ENCODE assay signal across 8 mouse cellular contexts in genomic region chr5:138255353-138256093, GRCm38 (mm10). TPM values are rescaled to one million over a fixed set of nuclear protein-coding genes. Genes with fewer than 3 reads are reported as not detected.
DNase-seq lines count a peak whose midpoint lies in the region; ATAC-seq and TF ChIP-seq lines count a peak whose summit lies in the region.

Gene Lamtor4 (plus strand): TSS chr5:138255482.

- CTCF ChIA-PET in Patski (lab: Charles Lee), result interaction anchor here (0.7 to 1.8 kb wide), 4 partner anchors 13 to 34 kb away, joined by 3 to 7 read pairs (median 4); partner anchors contain the start of genes Gal3st4, Gm43720, Gpc2 and Stag3

- in situ Hi-C loops in Patski (cut with MboI; ENCODE audit: low pct_unique_long_range_greater_than_20kb), result no loop called here

- no peaks in the 10 kb centered on the region for H3K9me3 ChIP-seq in hindbrain, embryonic 13.5 days

- peak; percentile 98 for DNase-seq in Patski (ENCODE audit: low read depth, low spot score)
- DNase-seq in cerebellum, postnatal 14 days, result peak; percentile 94 to 95
- DNase-seq in frontal cortex, postnatal 14 days (ENCODE audit: low spot score in 2 of 2), result peak; percentile 94 to 95
- peak; percentile 73 to 84 for DNase-seq in layer of hippocampus, postnatal 25 days (ENCODE audit: extremely low spot score in 1 of 2, low spot score in 1 of 2)
- peak; percentile 98 for DNase-seq in lung, postnatal 25 days (ENCODE audit: low spot score)
- peak; percentile 96 for DNase-seq in retina, embryonic 14.5 days (ENCODE audit: low spot score)
- peak; percentile 88 for DNase-seq in thymus, postnatal 4 days

- WGBS in hindbrain, embryonic 13.5 days, result under 1% methylated on average over 38 of the region's 38 CpGs

- POLR2A ChIA-PET in Patski (lab: Charles Lee), result interaction anchor here (1.0 to 1.2 kb wide), 2 partner anchors 8 to 30 kb away, joined by 3 to 4 read pairs; partner anchors contain the start of genes BC037034 and Nxpe5

- H3K4me2 ChIP-seq in hindbrain, embryonic 13.5 days, result peak within 1 kb of the TSS; percentile 87

- H3K4me1 ChIP-seq in hindbrain, embryonic 13.5 days (replicated peaks), result peaks cover 24% of the 10 kb centered on the region

- H3K27me3 ChIP-seq in Patski, result no peaks in the 10 kb centered on the region
- H3K27me3 ChIP-seq in hindbrain, embryonic 13.5 days, result no peaks in the 10 kb centered on the region

- H3K4me3 ChIP-seq in hindbrain, embryonic 13.5 days, result peak within 1 kb of the TSS; percentile 70

- peak; percentile 98 for ATAC-seq in Patski
- peak; percentile 100 for ATAC-seq in hindbrain, embryonic 13.5 days (ENCODE audit: low FRiP score)

- peaks cover 29% of the 10 kb centered on the region for H3K36me3 ChIP-seq in hindbrain, embryonic 13.5 days

- H3K9ac ChIP-seq in hindbrain, embryonic 13.5 days, result peak within 1 kb of the TSS; percentile 82

- peak within 1 kb of the TSS; percentile 91 for H3K27ac ChIP-seq in hindbrain, embryonic 13.5 days

- TF ChIP-seq CTCF in Patski (IDR thresholded peaks at IDR 0.05), result no peak

RNA-seq across cellular contexts. Expression of gene Lamtor4, which starts in this region (rescaled TPM):
- 125 TPM for polyA plus RNA-seq in Patski (2021)
- polyA plus RNA-seq in hindbrain, embryonic 13.5 days (2015; fragmentation: Nextera tagmentation; extraction: Ambion mirVana), result 91.7 and 95.8 TPM in 2 replicates
- total RNA-seq in layer of hippocampus, postnatal 25 days (2021), result 10 to 100 TPM; 55.9 to 58.9 TPM

Comparison
In these comparisons a context has a peak if more than half of its experiments do, and no peak if none do; other contexts are left out.
1. Peak in every context shown above with its lines: DNase-seq, ATAC-seq, H3K4me3 ChIP-seq and H3K27ac ChIP-seq.